Mouse (Mus musculus) cerebellum, adult 2 months (tissue): Measurements from ENCODE around the gene Plpp4. TPM values are rescaled to one million over a fixed set of nuclear protein-coding genes. Genes with fewer than 3 reads are reported as not detected.

Experiments used
- DNase-seq, 2 experiments: peaks; one replicate each; pipeline ENCODE4 v3.0.0; 2021
- H3K27ac ChIP-seq: fragments of 200-500 bp; 2 replicates; pipeline ENCODE4 v1.5.1; 2012; ENCODE audit warnings: low read length, control low read depth, inconsistent platforms; ENCODE audit not compliant: insufficient read depth
- H3K27me3 ChIP-seq: fragments of 200-500 bp; 2 replicates; pipeline ENCODE4 v1.6.1; 2012; ENCODE audit warnings: inconsistent platforms, mild to moderate bottlenecking, low read length, moderate library complexity; ENCODE audit not compliant: control insufficient read depth, insufficient read depth
- H3K4me1 ChIP-seq: fragments of 200-500 bp; 2 replicates; pipeline ENCODE4 v1.6.1; 2011; ENCODE audit warnings: low read length; ENCODE audit not compliant: control insufficient read depth, insufficient read depth
- H3K4me3 ChIP-seq: fragments of 200-500 bp; replicated peaks from 2 replicates; pipeline ENCODE3; 2011; ENCODE audit warnings: mild to moderate bottlenecking, low read depth, low read length, control low read depth; ENCODE audit not compliant: insufficient read depth
- CTCF ChIP-seq: fragments of 200-500 bp; IDR thresholded peaks from 2 replicates; pipeline ENCODE4 v1.5.1; 2011; ENCODE audit warnings: low read depth, mild to moderate bottlenecking, control low read depth, low read length, moderate library complexity, borderline replicate concordance; ENCODE audit not compliant: insufficient read depth
- POLR2A ChIP-seq: fragments of 200-500 bp; IDR thresholded peaks from 2 replicates; pipeline ENCODE4 v1.6.1; 2011; ENCODE audit warnings: low read length, control low read depth, borderline replicate concordance; ENCODE audit not compliant: insufficient read depth
- WGBS: fragments of 180-500 bp; shearing (Covaris S2); methylation state at CpG from one replicate; pipeline ENCODE4 v1.1.7; 2018; 5-methylcytosine and 5-hydroxymethylcytosine counted together
- polyA plus RNA-seq: library from polyadenylated mRNA; depleted of rRNA; stranded (reverse); fragments of >200 nt; gene quantifications from 2 replicates; pipeline ENCODE4 v1.2.3, GENCODE M21; 2012

Plpp4 gene
- polyA plus RNA-seq, 1 experiment = 17.3 TPM

DNA sequence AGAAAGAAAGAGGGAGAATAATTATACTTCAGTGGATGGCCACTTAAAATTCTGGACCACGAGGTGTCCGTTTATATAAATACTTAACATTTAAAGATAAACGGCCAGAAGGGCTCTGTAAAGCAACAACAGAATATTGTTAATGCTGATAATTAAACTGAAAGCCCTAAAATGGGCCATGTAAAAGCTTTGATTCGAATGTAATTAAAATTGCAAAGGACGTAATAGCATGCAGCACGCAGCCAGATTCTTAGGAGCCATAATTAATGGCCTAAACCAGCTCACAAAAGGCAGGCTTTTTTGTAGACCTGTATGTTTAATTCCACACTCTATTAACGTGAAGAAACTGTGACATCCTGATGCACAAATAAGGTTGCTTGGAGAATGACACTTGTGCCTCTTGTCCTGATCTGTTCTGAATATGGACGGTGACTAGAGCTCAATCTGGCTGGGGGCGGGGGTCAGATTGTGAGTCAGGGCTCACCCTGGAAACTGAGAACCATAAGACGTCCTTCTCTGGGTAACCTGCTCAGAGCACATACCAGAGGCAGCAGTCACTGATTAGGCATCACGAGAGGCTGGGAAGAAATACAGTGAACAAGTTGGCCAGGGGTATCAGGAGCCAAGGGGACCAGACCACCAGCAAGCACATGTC is 136.1 kb downstream of the Plpp4 start:
- Histone ChIP-seq H3K27ac (no peak overlapping the region), H3K27me3 (no peaks in the 10 kb centered on the region; the same call in 1 of the 2 replicates), H3K4me3 (no peak overlapping the region), H3K4me1 (no peaks in the 10 kb centered on the region)
- no peak for DNase-seq
- TF ChIP-seq POLR2A (no peak), CTCF (no peak)
- 72% methylated on average over 11 of the region's 11 CpGs for WGBS

DNA sequence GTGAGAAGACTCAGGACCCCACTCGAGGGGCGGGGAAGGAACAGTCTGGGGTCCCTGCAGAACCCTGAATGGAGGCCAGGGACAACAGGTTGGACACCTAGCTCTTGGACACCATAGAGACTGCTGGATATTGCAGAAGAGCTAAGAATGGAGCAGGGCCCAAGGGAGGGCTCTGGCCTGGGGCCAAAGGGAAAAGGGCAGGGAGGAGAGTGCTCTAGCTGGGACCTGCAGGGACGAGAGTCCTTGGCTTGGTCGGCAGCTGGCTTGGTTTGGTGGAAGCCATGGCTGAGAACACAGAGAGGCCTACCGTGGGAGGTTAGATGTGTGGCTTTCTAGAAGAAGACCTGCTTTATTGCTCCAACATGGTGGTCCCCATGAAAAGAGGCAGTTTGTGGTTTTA is 139.7 kb downstream of the Plpp4 start:
- Histone ChIP-seq H3K27me3 (no peaks in the 10 kb centered on the region; the same call in 1 of the 2 replicates), H3K4me3 (no peak overlapping the region), H3K4me1 (no peaks in the 10 kb centered on the region), H3K27ac (no peak overlapping the region)
- 50% methylated on average over 5 of the region's 5 CpGs for WGBS
- DNase-seq = no peak
- TF ChIP-seq CTCF (no peak), POLR2A (no peak)

DNA sequence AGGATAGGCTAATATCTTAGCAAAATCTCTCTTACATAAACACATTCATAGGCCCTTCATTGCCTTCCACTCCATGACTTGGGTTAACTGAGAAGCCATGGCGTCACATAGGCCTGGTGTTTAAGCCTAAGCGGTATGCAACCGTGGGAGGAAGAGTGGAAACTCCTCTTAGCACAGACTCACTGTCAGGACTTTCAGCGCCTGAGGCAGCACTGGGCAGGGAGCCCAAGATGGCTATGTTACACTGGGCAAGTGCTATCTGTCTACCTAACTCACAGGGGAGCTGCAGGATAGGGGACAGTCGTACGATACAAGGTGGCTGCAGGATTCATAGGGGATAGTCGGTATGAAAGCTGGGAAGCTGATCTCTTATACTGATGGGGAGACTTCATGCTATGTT is 142.2 kb downstream of the Plpp4 start:
- Histone ChIP-seq H3K4me3 (no peak overlapping the region), H3K27me3 (no peaks in the 10 kb centered on the region; the same call in 1 of the 2 replicates), H3K4me1 (no peaks in the 10 kb centered on the region), H3K27ac (no peak overlapping the region)
- no peak for TF ChIP-seq POLR2A
- TF ChIP-seq CTCF = no peak
- WGBS = 60% methylated on average over 7 of the region's 7 CpGs
- DNase-seq = peak; percentile 48 to 65

DNA sequence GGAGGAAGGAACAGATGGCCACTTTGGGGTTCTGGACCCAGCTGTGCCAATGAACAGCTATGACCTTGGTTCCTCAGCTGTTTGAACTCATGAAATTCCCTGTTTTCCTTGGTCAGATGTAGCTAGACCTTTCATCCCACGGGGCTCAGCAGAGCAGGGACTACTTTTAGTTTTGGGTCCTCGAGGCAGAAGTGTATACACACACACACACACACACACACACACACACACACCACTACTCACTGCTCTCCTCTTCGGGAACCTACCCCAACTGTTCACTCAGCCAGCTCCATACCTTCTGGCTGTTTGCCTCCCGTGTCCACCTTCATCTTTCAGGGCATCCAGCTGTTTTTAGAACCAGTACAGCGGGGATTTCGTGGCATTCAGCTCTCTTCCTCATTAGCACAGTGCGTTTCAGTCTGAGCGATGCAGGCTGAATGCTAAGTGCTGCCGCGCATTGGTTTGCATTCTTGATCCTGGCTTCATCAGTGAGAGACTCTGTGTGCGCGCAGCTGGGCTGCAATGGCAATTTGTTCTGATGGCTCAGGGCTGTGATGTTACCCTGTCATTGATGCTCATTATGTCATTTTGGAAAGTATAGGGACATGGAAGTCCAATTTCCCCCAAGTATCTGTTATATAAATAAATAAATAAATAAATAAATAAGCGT is 146.0 kb downstream of the Plpp4 start:
- WGBS = 59% methylated on average over 13 of the region's 13 CpGs
- DNase-seq = no peak
- H3K4me3 ChIP-seq = no peak overlapping the region
- no peaks in the 10 kb centered on the region for H3K4me1 ChIP-seq
- H3K27me3 ChIP-seq = no peaks in the 10 kb centered on the region; the same call in 1 of the 2 replicates
- H3K27ac ChIP-seq = no peak overlapping the region
- TF ChIP-seq POLR2A (no peak), CTCF (no peak)

DNA sequence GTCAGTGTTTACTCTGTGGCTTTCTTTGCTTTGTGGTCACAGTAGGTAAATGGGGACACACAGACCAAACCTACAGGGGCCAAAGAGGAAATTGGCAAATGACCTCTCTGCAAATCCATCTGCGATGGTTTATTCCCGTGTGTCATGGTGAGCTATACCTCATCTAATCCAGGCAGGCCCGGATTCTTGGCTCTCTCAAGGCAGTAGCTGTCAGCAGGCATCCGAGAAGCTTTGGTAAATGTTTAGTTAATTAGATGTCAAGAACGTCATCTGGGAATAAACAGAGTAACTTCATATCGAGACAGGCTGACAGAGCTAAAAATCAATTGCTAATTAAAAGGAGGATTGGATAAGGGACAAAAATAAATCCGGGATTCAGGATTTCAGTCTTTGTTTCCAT is 149.2 kb downstream of the Plpp4 start:
- 13% methylated on average over 7 of the region's 7 CpGs for WGBS

DNA sequence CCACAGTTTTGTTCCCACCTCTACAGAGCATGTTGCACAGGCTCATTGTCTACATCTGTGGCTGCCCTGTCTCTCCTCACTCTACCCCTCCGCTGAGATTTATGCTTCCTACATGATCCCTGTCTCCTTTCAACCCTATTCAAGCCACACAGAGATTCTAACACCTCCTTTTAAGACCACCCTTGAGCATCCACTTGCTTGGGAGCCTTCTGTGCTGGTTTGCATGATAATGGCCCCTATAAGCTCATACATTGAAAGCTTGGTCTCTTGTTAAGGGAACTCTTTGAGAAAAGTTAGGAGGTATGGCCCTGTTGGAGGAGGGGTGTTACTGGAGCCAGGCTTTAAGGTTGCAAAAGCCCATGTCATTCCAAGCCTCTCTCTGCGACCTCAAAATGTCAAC is 155.9 kb downstream of the Plpp4 start:
- no peak overlapping the region for H3K27ac ChIP-seq
- no peaks in the 10 kb centered on the region for H3K4me1 ChIP-seq
- no peaks in the 10 kb centered on the region; the same call in 1 of the 2 replicates for H3K27me3 ChIP-seq
- WGBS = 69% methylated on average over 2 of the region's 2 CpGs
- no peak overlapping the region for H3K4me3 ChIP-seq
- no peak for TF ChIP-seq CTCF
- no peak for DNase-seq

More for the DNA sequence above, 149.2 kb downstream of the Plpp4 start:
- Histone ChIP-seq H3K27ac (no peak overlapping the region), H3K4me1 (no peaks in the 10 kb centered on the region), H3K4me3 (no peak overlapping the region), H3K27me3 (no peaks in the 10 kb centered on the region; the same call in 1 of the 2 replicates)
- TF ChIP-seq CTCF = no peak
- no peak for TF ChIP-seq POLR2A
- no peak for DNase-seq

DNA sequence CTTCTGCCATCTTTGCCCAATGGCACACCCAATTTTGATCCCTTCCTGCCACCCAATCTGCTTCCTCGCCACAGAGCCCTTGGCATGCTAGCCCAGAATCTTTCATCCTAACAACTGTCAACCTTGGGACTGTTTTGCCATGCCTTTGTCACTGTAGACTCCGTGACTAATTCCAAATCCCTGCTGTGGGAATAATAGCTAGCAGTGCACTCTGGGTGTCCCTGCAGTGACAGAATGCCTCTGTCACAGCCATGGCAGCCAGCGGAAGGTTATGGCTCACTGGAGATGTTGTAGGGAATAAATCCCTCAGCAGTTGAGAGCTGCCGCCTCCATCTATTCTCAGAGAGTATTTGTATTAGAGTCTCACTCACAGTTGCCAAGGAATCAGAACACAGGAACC is 158.3 kb downstream of the Plpp4 start:
- no peak for TF ChIP-seq POLR2A
- no peak for TF ChIP-seq CTCF
- Histone ChIP-seq H3K27ac (no peak overlapping the region), H3K4me3 (no peak overlapping the region), H3K27me3 (no peaks in the 10 kb centered on the region), H3K4me1 (no peaks in the 10 kb centered on the region)
- WGBS = 16% methylated on average over 4 of the region's 4 CpGs
- DNase-seq = no peak

DNA sequence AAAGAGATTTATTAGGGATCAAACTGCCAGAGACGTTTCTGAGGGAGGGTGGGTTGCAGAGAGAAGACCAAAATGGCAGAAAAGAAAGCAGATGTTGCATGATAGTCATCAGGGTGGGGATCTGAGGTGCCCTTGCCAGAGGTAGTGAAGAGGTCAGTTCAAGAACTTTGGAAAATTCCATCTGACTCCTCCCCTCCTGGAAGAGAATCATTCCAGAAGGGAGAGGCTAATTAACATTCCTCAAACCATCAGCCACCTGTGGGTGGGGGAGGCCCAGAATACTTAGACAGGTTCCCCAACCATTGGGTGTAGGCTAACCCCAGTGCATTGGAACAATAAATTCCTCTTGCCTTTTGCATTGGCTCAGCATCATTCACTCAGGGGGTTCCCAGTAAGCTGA is 164.3 kb downstream of the Plpp4 start:
- no peak for DNase-seq
- WGBS = 32% methylated on average over 1 of the region's 1 CpGs

More for the DNA sequence above, 164.3 kb downstream of the Plpp4 start:
- Histone ChIP-seq H3K27ac (no peak overlapping the region), H3K4me1 (no peaks in the 10 kb centered on the region), H3K4me3 (no peak overlapping the region), H3K27me3 (no peaks in the 10 kb centered on the region)
- TF ChIP-seq CTCF (no peak), POLR2A (no peak)
